Mouse (Mus musculus): ENCODE data around the gene Gpr68. TPM values are rescaled to one million over a fixed set of nuclear protein-coding genes. Genes with fewer than 3 reads are reported as not detected.

The Gpr68 gene
- polyA plus RNA-seq (2014; fragmentation: Nextera tagmentation; extraction: Ambion mirVana), result 0.46 and 0.59 TPM in 2 replicates

GRCm38 (mm10) chr12:100907598-100908297 is at the start of gene Gpr68:
TSS of gene Gpr68 (minus strand) at chr12:100908198.
- peaks cover 5% of the 10 kb centered on the region; the same call in 1 of the 2 replicates for H3K27me3 ChIP-seq (ENCODE audit: control insufficient read depth, insufficient read depth, low read length)
- H3K4me1 ChIP-seq (ENCODE audit: control insufficient read depth, insufficient read depth, low read length), result 0 out of 2 replicates have a peak, but pooled peaks cover 7% of the 10 kb centered on the region
- H3K4me3 ChIP-seq (ENCODE audit: low read depth, low read length), result peak within 1 kb of the TSS; percentile 35
- H3K9ac ChIP-seq (replicated peaks; ENCODE audit: low read depth, low read length), result peak within 1 kb of the TSS; percentile 36; the same call in 1 of the 2 replicates
- H3K4me2 ChIP-seq (replicated peaks; ENCODE audit: low read depth, low read length), result peak within 1 kb of the TSS; percentile 89
- no peak within 1 kb of the TSS for H3K27ac ChIP-seq (ENCODE audit: low read length)
- 7% methylated on average over 39 of the region's 39 CpGs for whole genome bisulfite sequencing
- no peaks in the 10 kb centered on the region for H3K36me3 ChIP-seq (ENCODE audit: control insufficient read depth, insufficient read depth, low read length)
- ATAC-seq (ENCODE audit: insufficient number of reproducible peaks, insufficient read depth, low FRiP score, low read depth), result peak; percentile 75
- no peaks in the 10 kb centered on the region for H3K9me3 ChIP-seq (ENCODE audit: control insufficient read depth, low read depth, low read length)

GRCm38 (mm10) chr12:100957257-100957656 is 49.3 kb upstream of the Gpr68 start:
- Histone ChIP-seq H3K4me3 (ENCODE audit: low read depth, low read length) (no peak overlapping the region), H3K4me1 (ENCODE audit: control insufficient read depth, insufficient read depth, low read length) (peaks cover 7% of the 10 kb centered on the region; the same call in 1 of the 2 replicates), H3K4me2 (replicated peaks; ENCODE audit: low read depth, low read length) (no peak overlapping the region), H3K27ac (ENCODE audit: low read length) (no peak overlapping the region), H3K36me3 (ENCODE audit: control insufficient read depth, insufficient read depth, low read length) (no peaks in the 10 kb centered on the region), H3K9ac (replicated peaks; ENCODE audit: low read depth, low read length) (no peak overlapping the region), H3K27me3 (ENCODE audit: control insufficient read depth, insufficient read depth, low read length) (no peaks in the 10 kb centered on the region), H3K9me3 (ENCODE audit: control insufficient read depth, low read depth, low read length) (no peaks in the 10 kb centered on the region)
- WGBS, result 66% methylated on average over 3 of the region's 3 CpGs
- no peak for ATAC-seq (ENCODE audit: insufficient number of reproducible peaks, insufficient read depth, low FRiP score, low read depth)

- Histone ChIP-seq H3K4me3 (ENCODE audit: low read depth, low read length) (no peak overlapping the region), H3K9ac (replicated peaks; ENCODE audit: low read depth, low read length) (no peak overlapping the region), H3K27ac (ENCODE audit: low read length) (no peak overlapping the region), H3K27me3 (ENCODE audit: control insufficient read depth, insufficient read depth, low read length) (no peaks in the 10 kb centered on the region), H3K9me3 (ENCODE audit: control insufficient read depth, low read depth, low read length) (no peaks in the 10 kb centered on the region), H3K4me2 (replicated peaks; ENCODE audit: low read depth, low read length) (no peak overlapping the region), H3K4me1 (ENCODE audit: control insufficient read depth, insufficient read depth, low read length) (peaks cover 7% of the 10 kb centered on the region; the same call in 1 of the 2 replicates), H3K36me3 (ENCODE audit: control insufficient read depth, insufficient read depth, low read length) (no peaks in the 10 kb centered on the region)
- ATAC-seq (ENCODE audit: insufficient number of reproducible peaks, insufficient read depth, low FRiP score, low read depth), result no peak
- WGBS, result 75% methylated on average over 4 of the region's 4 CpGs
Observed at GRCm38 (mm10) chr12:100956825-100957224, 48.8 kb upstream of the Gpr68 start.

- 88% methylated on average over 2 of the region's 2 CpGs for WGBS
- no peak for ATAC-seq (ENCODE audit: insufficient number of reproducible peaks, insufficient read depth, low FRiP score, low read depth)
Observed at GRCm38 (mm10) chr12:100956028-100956427, 48.0 kb upstream of the Gpr68 start.

GRCm38 (mm10) chr12:100953926-100954325 is 45.9 kb upstream of the Gpr68 start:
- Histone ChIP-seq H3K4me1 (ENCODE audit: control insufficient read depth, insufficient read depth, low read length) (peaks cover 7% of the 10 kb centered on the region; the same call in 1 of the 2 replicates), H3K27me3 (ENCODE audit: control insufficient read depth, insufficient read depth, low read length) (no peaks in the 10 kb centered on the region), H3K9me3 (ENCODE audit: control insufficient read depth, low read depth, low read length) (no peaks in the 10 kb centered on the region), H3K4me2 (replicated peaks; ENCODE audit: low read depth, low read length) (no peak overlapping the region), H3K27ac (ENCODE audit: low read length) (no peak overlapping the region), H3K36me3 (ENCODE audit: control insufficient read depth, insufficient read depth, low read length) (0 out of 2 replicates have a peak, but pooled peaks cover 3% of the 10 kb centered on the region), H3K9ac (replicated peaks; ENCODE audit: low read depth, low read length) (no peak overlapping the region), H3K4me3 (ENCODE audit: low read depth, low read length) (no peak overlapping the region)
- 73% methylated on average over 8 of the region's 8 CpGs for WGBS
- ATAC-seq (ENCODE audit: insufficient number of reproducible peaks, insufficient read depth, low FRiP score, low read depth), result no peak

More at GRCm38 (mm10) chr12:100956028-100956427, 48.0 kb upstream of the Gpr68 start:
- Histone ChIP-seq H3K4me2 (replicated peaks; ENCODE audit: low read depth, low read length) (no peak overlapping the region), H3K9ac (replicated peaks; ENCODE audit: low read depth, low read length) (no peak overlapping the region), H3K9me3 (ENCODE audit: control insufficient read depth, low read depth, low read length) (no peaks in the 10 kb centered on the region), H3K4me3 (ENCODE audit: low read depth, low read length) (no peak overlapping the region), H3K36me3 (ENCODE audit: control insufficient read depth, insufficient read depth, low read length) (0 out of 2 replicates have a peak, but pooled peaks cover 3% of the 10 kb centered on the region), H3K27ac (ENCODE audit: low read length) (no peak overlapping the region), H3K4me1 (ENCODE audit: control insufficient read depth, insufficient read depth, low read length) (peaks cover 7% of the 10 kb centered on the region; the same call in 1 of the 2 replicates), H3K27me3 (ENCODE audit: control insufficient read depth, insufficient read depth, low read length) (no peaks in the 10 kb centered on the region)

- no peaks in the 10 kb centered on the region; the same call in 1 of the 2 replicates for H3K4me1 ChIP-seq (ENCODE audit: control insufficient read depth, insufficient read depth, low read length)
- H3K9me3 ChIP-seq (ENCODE audit: control insufficient read depth, low read depth, low read length), result no peaks in the 10 kb centered on the region
- H3K27me3 ChIP-seq (ENCODE audit: control insufficient read depth, insufficient read depth, low read length), result no peaks in the 10 kb centered on the region
- no peak overlapping the region for H3K4me2 ChIP-seq (replicated peaks; ENCODE audit: low read depth, low read length)
- peak; percentile 84 for ATAC-seq (ENCODE audit: insufficient number of reproducible peaks, insufficient read depth, low FRiP score, low read depth)
- no peak overlapping the region for H3K4me3 ChIP-seq (ENCODE audit: low read depth, low read length)
- H3K27ac ChIP-seq (ENCODE audit: low read length), result no peak overlapping the region
- H3K9ac ChIP-seq (replicated peaks; ENCODE audit: low read depth, low read length), result no peak overlapping the region
- WGBS, result 38% methylated on average over 9 of the region's 9 CpGs
- H3K36me3 ChIP-seq (ENCODE audit: control insufficient read depth, insufficient read depth, low read length), result peaks cover 8% of the 10 kb centered on the region; the same call in 1 of the 2 replicates
Observed at GRCm38 (mm10) chr12:100952193-100952931, 44.4 kb upstream of the Gpr68 start.

- H3K9me3 ChIP-seq (ENCODE audit: control insufficient read depth, low read depth, low read length), result no peaks in the 10 kb centered on the region
- no peak overlapping the region for H3K27ac ChIP-seq (ENCODE audit: low read length)
- WGBS, result 78% methylated on average over 5 of the region's 5 CpGs
- ATAC-seq (ENCODE audit: insufficient number of reproducible peaks, insufficient read depth, low FRiP score, low read depth), result no peak
- no peak overlapping the region for H3K4me2 ChIP-seq (replicated peaks; ENCODE audit: low read depth, low read length)
- no peak overlapping the region for H3K4me3 ChIP-seq (ENCODE audit: low read depth, low read length)
- H3K27me3 ChIP-seq (ENCODE audit: control insufficient read depth, insufficient read depth, low read length), result no peaks in the 10 kb centered on the region
- H3K4me1 ChIP-seq (ENCODE audit: control insufficient read depth, insufficient read depth, low read length), result no peaks in the 10 kb centered on the region
- H3K36me3 ChIP-seq (ENCODE audit: control insufficient read depth, insufficient read depth, low read length), result peaks cover 11% of the 10 kb centered on the region; the same call in 1 of the 2 replicates
- no peak overlapping the region for H3K9ac ChIP-seq (replicated peaks; ENCODE audit: low read depth, low read length)
Observed at GRCm38 (mm10) chr12:100949146-100949545, 41.1 kb upstream of the Gpr68 start.

GRCm38 (mm10) chr12:100948021-100948420 is 40.0 kb upstream of the Gpr68 start:
- WGBS, result 88% methylated on average over 6 of the region's 6 CpGs
- no peak overlapping the region for H3K4me2 ChIP-seq (replicated peaks; ENCODE audit: low read depth, low read length)
- no peak overlapping the region for H3K9ac ChIP-seq (replicated peaks; ENCODE audit: low read depth, low read length)
- H3K4me1 ChIP-seq (ENCODE audit: control insufficient read depth, insufficient read depth, low read length), result no peaks in the 10 kb centered on the region
- no peak for ATAC-seq (ENCODE audit: insufficient number of reproducible peaks, insufficient read depth, low FRiP score, low read depth)
- H3K27ac ChIP-seq (ENCODE audit: low read length), result no peak overlapping the region
- no peak overlapping the region for H3K4me3 ChIP-seq (ENCODE audit: low read depth, low read length)
- no peaks in the 10 kb centered on the region for H3K27me3 ChIP-seq (ENCODE audit: control insufficient read depth, insufficient read depth, low read length)
- H3K36me3 ChIP-seq (ENCODE audit: control insufficient read depth, insufficient read depth, low read length), result peaks cover 11% of the 10 kb centered on the region; the same call in 1 of the 2 replicates
- no peaks in the 10 kb centered on the region for H3K9me3 ChIP-seq (ENCODE audit: control insufficient read depth, low read depth, low read length)
